Mouse (Mus musculus): ENCODE results near the gene Rpp21.

Gene Rpp21

GRCm38 (mm10) chr17:36257969-36258368 lies at the start of gene Rpp21:
Gene Rpp21 (minus strand): TSS chr17:36258069.
- in situ Hi-C loops (cut with MboI; ENCODE audit: low pct_unique_long_range_greater_than_20kb in 1 of 2, low sequenced_read_pairs in 2 of 2, unreplicated experiment in 1 of 2), result no loop called here

GRCm38 (mm10) chr17:36286390-36286789 lies 28.5 kb upstream of the Rpp21 start, which contains the start of gene H2-M10.2:
Gene H2-M10.2 (minus strand): TSS chr17:36286490.
- in situ Hi-C loops (cut with MboI; ENCODE audit: low pct_unique_long_range_greater_than_20kb in 1 of 2, low sequenced_read_pairs in 2 of 2, unreplicated experiment in 1 of 2), result no loop called here

DNA sequence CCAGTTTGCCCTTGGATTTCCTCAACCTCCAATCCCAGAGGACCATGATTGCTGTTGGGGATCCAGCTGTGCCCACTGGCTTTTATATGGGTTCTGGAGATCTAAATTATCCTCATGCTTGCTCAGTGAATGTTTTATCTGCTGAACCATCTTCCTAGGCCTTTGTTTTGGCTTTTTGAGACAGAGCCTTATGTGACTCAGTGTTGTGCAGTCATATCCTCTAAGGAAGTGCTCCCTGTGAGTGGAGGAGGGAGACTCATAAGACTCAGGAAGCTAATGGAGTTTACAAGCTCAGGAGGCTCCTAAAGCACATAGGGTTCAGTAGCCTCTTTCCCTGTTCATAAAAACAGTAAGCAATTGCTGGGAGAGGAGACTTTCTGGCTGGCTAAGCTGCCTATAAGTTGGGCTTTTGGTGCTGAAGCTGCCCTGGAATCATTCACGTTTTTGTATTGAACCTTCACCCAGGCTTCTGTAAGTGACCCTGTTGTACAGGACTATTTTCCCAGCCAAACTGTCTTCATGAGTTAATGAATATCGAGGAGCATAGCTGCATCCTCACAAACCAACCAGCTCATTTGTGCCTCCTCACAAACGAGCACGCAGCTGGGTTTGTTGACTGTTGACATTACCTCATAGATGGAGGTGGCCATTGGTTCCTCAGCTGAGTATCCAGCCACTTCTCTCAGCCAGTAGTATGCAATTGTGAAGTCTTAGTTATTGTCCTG lies 23.8 kb upstream of the Rpp21 start:
- in situ Hi-C loops (cut with MboI; ENCODE audit: low pct_unique_long_range_greater_than_20kb in 1 of 2, low sequenced_read_pairs in 2 of 2, unreplicated experiment in 1 of 2), result no loop called here

- in situ Hi-C loops (cut with MboI; ENCODE audit: low pct_unique_long_range_greater_than_20kb in 1 of 2, low sequenced_read_pairs in 2 of 2, unreplicated experiment in 1 of 2), result no loop called here
Measured at GRCm38 (mm10) chr17:36274776-36275175, 16.9 kb upstream of the Rpp21 start.

GRCm38 (mm10) chr17:36273796-36274195 lies 15.9 kb upstream of the Rpp21 start:
- in situ Hi-C loops (cut with MboI; ENCODE audit: low pct_unique_long_range_greater_than_20kb in 1 of 2, low sequenced_read_pairs in 2 of 2, unreplicated experiment in 1 of 2), result no loop called here

DNA sequence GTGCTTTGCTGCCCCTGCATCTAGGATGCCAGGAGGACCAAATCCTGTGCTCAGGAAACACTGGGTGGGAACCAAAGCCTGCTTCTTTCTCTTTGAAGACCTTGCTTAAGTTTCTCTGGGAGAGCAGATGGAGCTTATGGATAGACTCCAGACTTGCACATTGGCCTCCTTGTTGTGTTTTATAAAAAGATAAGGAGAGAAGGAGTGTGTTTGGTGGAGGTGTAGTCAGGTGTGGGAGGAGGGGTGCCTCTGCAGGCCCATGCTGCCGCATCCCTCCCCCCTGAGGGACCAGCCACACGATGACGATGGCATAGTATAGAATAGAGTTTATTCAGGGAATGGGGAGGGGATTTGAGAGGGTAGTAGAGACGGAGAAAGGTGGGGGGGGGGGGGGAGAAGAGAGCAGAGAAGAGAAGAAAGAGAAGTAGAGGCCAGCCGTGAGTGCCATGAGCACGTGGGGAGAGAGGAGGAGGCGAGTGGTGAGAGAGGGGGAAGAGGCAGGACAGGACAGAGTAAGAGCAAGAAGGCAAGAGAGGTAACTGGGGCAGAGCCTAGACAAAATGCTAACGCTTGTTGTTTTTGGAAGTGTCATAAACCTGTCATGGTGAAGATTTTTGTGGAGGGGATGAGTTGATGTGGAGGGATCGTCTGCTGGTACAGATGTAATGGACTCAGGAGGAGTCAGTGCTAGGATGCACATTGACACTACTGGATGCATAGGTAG lies 14.9 kb upstream of the Rpp21 start:
- in situ Hi-C loops (cut with MboI; ENCODE audit: low pct_unique_long_range_greater_than_20kb in 1 of 2, low sequenced_read_pairs in 2 of 2, unreplicated experiment in 1 of 2), result no loop called here

- in situ Hi-C loops (cut with MboI; ENCODE audit: low pct_unique_long_range_greater_than_20kb in 1 of 2, low sequenced_read_pairs in 2 of 2, unreplicated experiment in 1 of 2), result no loop called here
Measured at GRCm38 (mm10) chr17:36271586-36272256, 13.9 kb upstream of the Rpp21 start, which contains the start of gene Trim39. Gene Trim39 (minus strand): TSS chr17:36272247.

DNA sequence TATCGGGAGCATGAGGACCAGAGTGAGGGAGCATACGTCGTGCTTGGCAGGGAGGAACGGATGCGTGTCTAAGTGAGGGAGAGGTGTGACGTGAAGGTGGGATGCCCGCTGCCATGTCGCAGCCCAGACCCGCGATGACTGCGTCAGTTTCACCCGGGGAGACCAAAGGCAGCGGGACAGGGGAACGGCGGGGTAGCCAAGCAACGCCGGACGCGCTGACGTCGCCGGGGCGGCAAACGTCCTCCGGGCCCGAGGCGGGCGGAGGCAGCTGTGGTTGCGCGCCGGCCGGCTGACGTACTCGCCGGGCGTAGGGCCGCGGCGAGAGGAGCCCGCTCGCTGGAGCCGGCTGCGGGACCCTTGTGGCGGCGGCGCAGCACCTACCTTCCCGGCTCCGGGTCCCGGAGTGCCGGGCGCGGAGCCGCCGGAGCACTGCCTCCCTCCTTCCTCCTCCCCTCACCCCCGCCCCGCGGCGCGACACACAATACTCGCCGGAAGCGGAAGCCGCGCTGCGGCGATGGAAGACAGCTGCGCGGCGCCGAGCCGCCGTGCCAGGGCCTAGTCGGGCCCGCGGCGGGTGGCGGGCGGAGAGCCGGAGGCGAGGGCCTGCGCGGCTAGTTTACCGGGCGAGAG lies 13.2 kb upstream of the Rpp21 start:
- in situ Hi-C loops (cut with MboI; ENCODE audit: low pct_unique_long_range_greater_than_20kb in 1 of 2, low sequenced_read_pairs in 2 of 2, unreplicated experiment in 1 of 2), result no loop called here

GRCm38 (mm10) chr17:36265834-36266233 lies 8.0 kb upstream of the Rpp21 start:
- in situ Hi-C loops (cut with MboI; ENCODE audit: low pct_unique_long_range_greater_than_20kb in 1 of 2, low sequenced_read_pairs in 2 of 2, unreplicated experiment in 1 of 2), result no loop called here

- in situ Hi-C loops (cut with MboI; ENCODE audit: low pct_unique_long_range_greater_than_20kb in 1 of 2, low sequenced_read_pairs in 2 of 2, unreplicated experiment in 1 of 2), result no loop called here
Measured at GRCm38 (mm10) chr17:36264273-36264925, 6.5 kb upstream of the Rpp21 start.

GRCm38 (mm10) chr17:36261511-36262166 lies 3.8 kb upstream of the Rpp21 start:
- in situ Hi-C loops (cut with MboI; ENCODE audit: low pct_unique_long_range_greater_than_20kb in 1 of 2, low sequenced_read_pairs in 2 of 2, unreplicated experiment in 1 of 2), result no loop called here

DNA sequence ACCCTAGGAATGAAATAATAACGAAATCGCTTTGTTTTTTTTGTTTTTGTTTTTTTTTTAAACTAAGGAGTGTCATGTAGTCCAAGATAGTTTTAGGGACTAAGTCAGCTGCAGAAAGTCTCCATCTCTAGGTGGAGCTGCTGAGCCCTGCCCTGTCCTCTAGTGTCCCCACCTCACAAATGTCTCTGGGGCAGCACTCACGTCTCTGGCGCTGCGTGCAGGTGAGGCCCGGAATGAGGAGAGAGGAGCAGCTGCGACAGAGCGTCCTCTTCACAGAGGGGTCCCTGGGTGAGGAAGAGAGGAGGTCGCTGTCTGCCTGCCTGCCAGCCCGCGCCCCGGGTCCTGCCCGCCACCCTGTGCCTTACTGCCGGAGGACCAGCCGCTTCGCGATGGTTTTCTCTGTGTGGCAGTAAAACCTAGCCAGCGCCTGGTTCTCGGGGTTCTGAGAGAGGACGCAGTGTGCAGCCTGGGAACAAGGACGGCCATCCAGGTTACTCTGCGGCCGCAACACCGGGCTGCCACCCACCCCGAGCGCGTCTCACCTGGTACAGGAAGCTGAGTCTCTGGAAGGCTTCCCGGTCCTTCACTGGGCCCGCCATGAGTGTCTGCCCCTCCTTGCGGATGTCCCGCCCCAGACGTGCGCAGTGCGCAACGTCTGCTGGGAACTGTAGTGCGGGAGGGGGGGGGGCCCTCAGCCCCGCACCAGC lies 475 bp downstream of the Rpp21 start:
- in situ Hi-C loops (cut with MboI; ENCODE audit: low pct_unique_long_range_greater_than_20kb in 1 of 2, low sequenced_read_pairs in 2 of 2, unreplicated experiment in 1 of 2), result no loop called here

- in situ Hi-C loops (cut with MboI; ENCODE audit: low pct_unique_long_range_greater_than_20kb in 1 of 2, low sequenced_read_pairs in 2 of 2, unreplicated experiment in 1 of 2), result no loop called here
Measured at GRCm38 (mm10) chr17:36253087-36253600, 4.7 kb downstream of the Rpp21 start.

- in situ Hi-C loops (cut with MboI; ENCODE audit: low pct_unique_long_range_greater_than_20kb in 1 of 2, low sequenced_read_pairs in 2 of 2, unreplicated experiment in 1 of 2), result no loop called here
Measured at GRCm38 (mm10) chr17:36252250-36252876, 5.5 kb downstream of the Rpp21 start.

DNA sequence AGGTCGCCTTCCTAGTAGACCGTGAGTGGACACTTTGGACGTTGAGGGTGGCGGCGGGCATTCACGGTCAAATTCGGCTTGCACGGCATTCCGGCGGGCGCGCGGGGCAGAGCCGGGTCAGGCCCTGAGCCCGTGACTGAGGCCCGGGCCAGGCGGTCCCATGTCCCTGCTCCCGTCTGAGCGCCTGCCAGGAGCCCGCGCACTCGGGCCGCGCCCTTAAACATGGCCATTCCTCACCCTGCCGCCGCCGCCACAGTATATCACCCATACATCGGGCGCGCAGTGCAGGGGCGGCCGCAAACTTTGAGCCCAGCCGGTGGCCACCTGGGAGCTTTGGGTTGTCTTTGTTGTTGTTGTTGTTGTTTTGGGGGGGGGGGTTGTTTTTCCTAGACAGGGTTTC lies 9.0 kb downstream of the Rpp21 start:
- in situ Hi-C loops (cut with MboI; ENCODE audit: low pct_unique_long_range_greater_than_20kb in 1 of 2, low sequenced_read_pairs in 2 of 2, unreplicated experiment in 1 of 2), result no loop called here

DNA sequence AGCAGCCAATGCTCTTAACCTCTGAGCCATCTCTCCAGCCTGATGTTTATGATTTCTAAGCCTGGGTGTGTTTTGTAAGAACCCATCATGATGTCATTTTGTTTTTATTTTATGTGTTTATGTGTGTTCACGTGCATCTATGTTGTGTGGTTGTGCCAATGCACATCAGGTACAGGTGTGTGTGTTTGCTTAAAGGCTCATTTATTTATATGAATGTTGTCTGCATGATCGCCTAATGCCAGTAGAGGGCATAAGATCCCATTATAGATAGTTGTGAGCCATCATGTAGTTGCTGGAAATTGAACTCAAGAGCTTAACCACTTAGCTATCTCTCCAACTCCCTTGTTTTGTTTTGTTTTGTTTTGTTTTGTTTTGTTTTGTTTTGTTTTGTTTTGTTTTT lies 12.1 kb downstream of the Rpp21 start:
- in situ Hi-C loops (cut with MboI; ENCODE audit: low pct_unique_long_range_greater_than_20kb in 1 of 2, low sequenced_read_pairs in 2 of 2, unreplicated experiment in 1 of 2), result no loop called here

GRCm38 (mm10) chr17:36244031-36244430 lies 13.8 kb downstream of the Rpp21 start:
- in situ Hi-C loops (cut with MboI; ENCODE audit: low pct_unique_long_range_greater_than_20kb in 1 of 2, low sequenced_read_pairs in 2 of 2, unreplicated experiment in 1 of 2), result no loop called here
